Mouse (Mus musculus) liver, postnatal 0 days (tissue): ENCODE data around the gene Gm136. TPM values are rescaled to one million over a fixed set of nuclear protein-coding genes. Genes with fewer than 3 reads are reported as not detected.
"Not testable (repeated sequence)": the region's sequence is repeated elsewhere in the genome, so short reads cannot be mapped to it uniquely, and the experiment has no call there.

Experiments used
- ATAC-seq: fragments of 200-750 bp; cut with Nextera tagmentation; 2 replicates; pipeline ENCODE4 v1.8.0; 2017; ENCODE audit warnings: mild to moderate bottlenecking, moderate library complexity
- DNase-seq: peaks from one replicate; pipeline ENCODE4 v3.0.0-alpha.2; 2016
- H3K27ac ChIP-seq: fragments of 300-500 bp; sonication (generic); 2 replicates; pipeline ENCODE4 v1.5.1; 2014; ENCODE audit warnings: antibody characterized with exemption, moderate library complexity, mild to moderate bottlenecking, low read depth
- H3K27me3 ChIP-seq: fragments of 300-500 bp; sonication (generic); 2 replicates; pipeline ENCODE4 v1.6.1; 2014; ENCODE audit warnings: low read length, control low read depth, mixed read lengths; ENCODE audit not compliant: insufficient read depth
- H3K36me3 ChIP-seq: fragments of 300-500 bp; sonication (generic); replicated peaks from 2 replicates; pipeline ENCODE4 v1.6.1; 2014; ENCODE audit warnings: mild to moderate bottlenecking, control low read depth, low read length, moderate library complexity, mixed read lengths; ENCODE audit not compliant: insufficient read depth
- H3K4me1 ChIP-seq: fragments of 300-500 bp; sonication (generic); 2 replicates; pipeline ENCODE4 v1.6.1; 2014; ENCODE audit warnings: antibody characterized with exemption, mild to moderate bottlenecking, control low read depth; ENCODE audit not compliant: insufficient read depth
- H3K4me2 ChIP-seq: fragments of 300-500 bp; sonication (generic); 2 replicates; pipeline ENCODE4 v1.6.1; 2014; ENCODE audit warnings: low read depth, mild to moderate bottlenecking, low read length, moderate library complexity, mixed read lengths
- H3K4me3 ChIP-seq: fragments of 300-500 bp; sonication (generic); 2 replicates; pipeline ENCODE4 v1.5.1; 2014; ENCODE audit warnings: low read depth, low read length
- H3K9ac ChIP-seq: fragments of 300-500 bp; sonication (generic); replicated peaks from 2 replicates; pipeline ENCODE4 v1.6.1; 2014; ENCODE audit warnings: mild to moderate bottlenecking, moderate library complexity
- H3K9me3 ChIP-seq: fragments of 300-500 bp; sonication (generic); 2 replicates; pipeline ENCODE4 v1.6.1; 2016; ENCODE audit warnings: mild to moderate bottlenecking, control low read depth, low read length, mixed read lengths
- CTCF ChIP-seq: sonication (generic); IDR thresholded peaks from 2 replicates; pipeline ENCODE4 v1.5.1; 2016; ENCODE audit warnings: antibody characterized with exemption, low read depth
- EP300 ChIP-seq: IDR thresholded peaks from 2 replicates; pipeline ENCODE4 v1.6.1; 2016; ENCODE audit warnings: antibody characterized with exemption, low read depth, mild to moderate bottlenecking
- WGBS: fragments of 180-500 bp; shearing (Covaris S2); extraction: QIAGEN DNeasy Blood & Tissue Kit; methylation state at CpG from one replicate; pipeline ENCODE4 v1.1.7; 2014; ENCODE audit not compliant: insufficient replicate concordance; 5-methylcytosine and 5-hydroxymethylcytosine counted together
- polyA plus RNA-seq: library from polyadenylated mRNA; unstranded; fragments of >200 nt; fragmentation: Nextera tagmentation; extraction: Ambion mirVana; gene quantifications from 2 replicates; pipeline ENCODE4 v1.2.1, GENCODE M21; 2015

Gm136 gene
- polyA plus RNA-seq, 1 experiment from 2014 or later, result not detected

- H3K4me1 ChIP-seq, result peaks cover 7% of the 10 kb centered on the region; the same call in 1 of the 2 replicates
- H3K27me3 ChIP-seq, result peaks cover 7% of the 10 kb centered on the region; the same call in 1 of the 2 replicates
- 69% methylated on average over 3 of the region's 3 CpGs for WGBS
- H3K9me3 ChIP-seq, result no peaks in the 10 kb centered on the region
- H3K27ac ChIP-seq, result no peak overlapping the region
- no peaks in the 10 kb centered on the region for H3K36me3 ChIP-seq
- ATAC-seq (no peak), DNase-seq (no peak)
- H3K4me2 ChIP-seq, result no peak overlapping the region
- TF ChIP-seq CTCF, result no peak
- TF ChIP-seq EP300, result no peak
- H3K4me3 ChIP-seq, result no peak overlapping the region
- no peak overlapping the region for H3K9ac ChIP-seq
Measured at GRCm38 (mm10) chr4:34734461-34734860, 21.6 kb downstream of the Gm136 start.

GRCm38 (mm10) chr4:34733415-34733814, 22.6 kb downstream of the Gm136 start:
- WGBS, result 17% methylated on average over 2 of the region's 2 CpGs
- H3K9ac ChIP-seq, H3K27ac ChIP-seq, H3K9me3 ChIP-seq, H3K4me3 ChIP-seq, H3K36me3 ChIP-seq, H3K27me3 ChIP-seq, DNase-seq, H3K4me2 ChIP-seq, ATAC-seq, H3K4me1 ChIP-seq: not testable (repeated sequence)
- peak; percentile 44; the same call in 1 of the 2 replicates for TF ChIP-seq CTCF

GRCm38 (mm10) chr4:34729851-34730341, 26.2 kb downstream of the Gm136 start, which contains the start of gene Cfap206:
Gene Cfap206 (minus strand): TSS chr4:34730206.
- Histone ChIP-seq H3K27me3 (peaks cover 10% of the 10 kb centered on the region; the same call in 1 of the 2 replicates), H3K27ac (no peak within 1 kb of the TSS), H3K4me2 (peak within 1 kb of the TSS; percentile 83), H3K9ac (peak within 1 kb of the TSS; percentile 35; the same call in 1 of the 2 replicates), H3K36me3 (no peaks in the 10 kb centered on the region), H3K9me3 (no peaks in the 10 kb centered on the region), H3K4me3 (peak within 1 kb of the TSS; percentile 45), H3K4me1 (peaks cover 7% of the 10 kb centered on the region; the same call in 1 of the 2 replicates)
- WGBS, result under 1% methylated on average over 38 of the region's 38 CpGs
- TF ChIP-seq EP300 (no peak), CTCF (no peak)
- peak; percentile 91 for ATAC-seq
- peak; percentile 79 for DNase-seq

DNA sequence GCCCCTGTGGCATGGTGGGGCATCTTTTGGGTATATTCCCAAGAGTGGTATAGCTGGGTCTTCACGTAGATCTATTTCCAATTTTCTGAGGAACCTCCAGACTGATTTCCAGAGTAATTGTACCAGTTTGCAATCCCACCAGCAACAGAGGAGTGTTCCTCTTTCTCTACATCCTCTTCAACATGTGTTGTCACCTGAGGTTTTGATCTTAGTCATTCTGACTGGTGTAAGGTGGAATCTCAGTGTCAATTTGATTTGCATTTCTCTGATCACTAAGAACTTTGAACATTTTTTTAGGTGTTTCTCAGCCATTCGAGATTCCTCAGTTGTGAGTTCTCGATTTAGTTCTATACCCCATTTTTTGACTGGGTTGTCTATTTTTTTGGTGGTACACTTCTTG, 30.4 kb downstream of the Gm136 start:
- H3K27ac ChIP-seq, H3K9me3 ChIP-seq, H3K27me3 ChIP-seq, H3K4me1 ChIP-seq, H3K9ac ChIP-seq, ATAC-seq, DNase-seq, H3K36me3 ChIP-seq, H3K4me2 ChIP-seq, H3K4me3 ChIP-seq: not testable (repeated sequence)
- 73% methylated on average over 3 of the region's 3 CpGs for WGBS

DNA sequence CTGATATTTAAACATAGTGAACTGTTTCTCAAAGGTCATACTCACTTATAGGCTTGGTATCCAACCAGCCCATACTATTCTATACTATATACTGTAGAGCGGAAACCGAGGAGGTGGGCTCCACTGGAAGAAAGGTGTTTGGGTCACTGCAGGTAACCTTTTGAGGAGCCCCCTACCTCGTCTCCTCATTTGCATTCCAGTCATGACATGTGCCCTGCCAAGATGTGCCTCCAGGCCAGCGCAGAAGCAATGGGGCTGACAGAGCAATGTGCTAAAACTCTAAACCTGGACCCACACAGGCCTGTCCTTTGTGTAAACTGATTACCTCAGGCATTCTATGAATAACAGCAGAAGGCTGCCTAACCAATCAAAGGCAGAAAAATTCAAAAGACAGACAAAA, 31.8 kb downstream of the Gm136 start:
- Histone ChIP-seq H3K4me3 (no peak overlapping the region), H3K36me3 (no peaks in the 10 kb centered on the region), H3K27me3 (peaks cover 1% of the 10 kb centered on the region; the same call in 1 of the 2 replicates), H3K9me3 (no peaks in the 10 kb centered on the region), H3K4me1 (no peaks in the 10 kb centered on the region), H3K27ac (no peak overlapping the region), H3K4me2 (no peak overlapping the region), H3K9ac (no peak overlapping the region)
- ATAC-seq, result no peak
- WGBS, result 68% methylated on average over 4 of the region's 4 CpGs
- TF ChIP-seq CTCF (no peak), EP300 (no peak)
- no peak for DNase-seq

DNA sequence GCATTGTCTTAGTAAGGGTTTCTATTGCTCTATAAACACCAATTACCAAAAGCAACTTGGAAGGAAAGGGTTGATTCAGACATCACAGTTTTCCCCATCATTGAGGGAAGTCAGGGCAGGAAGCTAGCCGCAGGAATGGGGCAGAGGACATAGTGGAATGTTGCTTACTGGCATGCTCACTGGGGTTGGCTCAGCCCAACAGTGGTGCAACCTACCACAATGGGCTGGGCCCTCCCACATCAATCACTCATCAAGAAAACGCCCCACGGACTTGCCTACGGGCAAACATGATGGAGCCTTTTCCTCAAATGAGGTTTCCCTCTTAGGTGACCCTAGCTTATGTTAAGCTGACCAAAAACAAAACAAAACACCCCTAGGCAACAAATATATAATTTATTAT, 32.9 kb downstream of the Gm136 start:
- H3K4me3 ChIP-seq, result no peak overlapping the region
- ATAC-seq, result no peak
- WGBS, result 72% methylated on average over 4 of the region's 4 CpGs
- H3K27me3 ChIP-seq, result no peaks in the 10 kb centered on the region
- H3K9me3 ChIP-seq, result no peaks in the 10 kb centered on the region
- no peak overlapping the region for H3K27ac ChIP-seq
- H3K4me2 ChIP-seq, result no peak overlapping the region
- no peak overlapping the region for H3K9ac ChIP-seq
- H3K36me3 ChIP-seq, result no peaks in the 10 kb centered on the region
- no peak for DNase-seq
- TF ChIP-seq EP300 (no peak), CTCF (no peak)
- no peaks in the 10 kb centered on the region for H3K4me1 ChIP-seq
